Mouse (Mus musculus) stomach, postnatal 0 days (tissue): ENCODE data around the gene Gp1bb.

Source experiments
- CTCF ChIP-seq: IDR thresholded peaks from 2 replicates; pipeline ENCODE4 v1.5.1; 2016; ENCODE audit warnings: antibody characterized with exemption, low read depth, mild to moderate bottlenecking, moderate library complexity
- EP300 ChIP-seq: optimal IDR thresholded peaks from 2 replicates; pipeline ENCODE3; 2016; ENCODE audit warnings: antibody characterized with exemption

GRCm38 (mm10) chr16:18639382-18639929 is 17.3 kb upstream of the Gp1bb start:
- no peak for TF ChIP-seq CTCF
- TF ChIP-seq EP300: no peak
